Mouse (Mus musculus) MEL (cell line): ENCODE results near the gene Ror1. TPM values are rescaled to one million over a fixed set of nuclear protein-coding genes. Genes with fewer than 3 reads are reported as not detected.

Source experiments
- DNase-seq: peaks from one replicate; pipeline ENCODE4 v3.0.0; 2011; ENCODE audit warnings: low read depth, low spot score
- H3K27ac ChIP-seq: 2 replicates; pipeline ENCODE4 v1.5.1; 2012; ENCODE audit warnings: low read depth, mild to moderate bottlenecking, control low read depth, low read length, moderate library complexity; ENCODE audit not compliant: control insufficient read depth
- H3K27me3 ChIP-seq, 2 experiments: fragments of 150-350 bp in 1 of 2; sonication (generic) in 1 of 2; 2 replicates each; pipeline ENCODE4 v1.6.1; 2012; ENCODE audit warnings: low read length in 2 of 2, mild to moderate bottlenecking in 2 of 2, improper control_type of control experiment in 1 of 2, moderate library complexity in 1 of 2; ENCODE audit not compliant: insufficient read depth in 2 of 2, control insufficient read depth in 1 of 2
- H3K36me3 ChIP-seq, 2 experiments: 2 replicates each; pipeline ENCODE4 v1.6.1; 2012 to 2014; ENCODE audit warnings: low read length in 2 of 2, improper control_type of control experiment in 1 of 2, inconsistent platforms in 1 of 2, mild to moderate bottlenecking in 1 of 2; ENCODE audit not compliant: insufficient read depth in 2 of 2, control insufficient read depth in 1 of 2
- H3K4me1 ChIP-seq, 2 experiments: fragments of 150-350 bp in 1 of 2; sonication (generic) in 1 of 2; 2 replicates each; pipeline ENCODE4 v1.6.1; 2012; ENCODE audit warnings: low read length in 2 of 2, improper control_type of control experiment in 1 of 2, mild to moderate bottlenecking in 1 of 2; ENCODE audit not compliant: insufficient read depth in 2 of 2, control insufficient read depth in 1 of 2
- H3K4me3 ChIP-seq, 2 experiments: fragments of 150-350 bp in 1 of 2; sonication (generic) in 1 of 2; 2 replicates each; pipeline ENCODE4 v1.5.1; 2012; ENCODE audit warnings: low read depth in 2 of 2, low read length in 2 of 2, mild to moderate bottlenecking in 2 of 2, moderate library complexity in 2 of 2, control low read depth in 1 of 2, improper control_type of control experiment in 1 of 2; ENCODE audit not compliant: control insufficient read depth in 1 of 2, insufficient read depth in 1 of 2
- H3K79me2 ChIP-seq: 2 replicates; pipeline ENCODE4 v1.6.1; 2012; ENCODE audit warnings: mild to moderate bottlenecking, low read length, moderate library complexity; ENCODE audit not compliant: control insufficient read depth, poor library complexity, insufficient read depth
- H3K9ac ChIP-seq: 2 replicates; pipeline ENCODE4 v1.6.1; 2012; ENCODE audit warnings: low read depth, mild to moderate bottlenecking, control low read depth, low read length, moderate library complexity; ENCODE audit not compliant: control insufficient read depth, poor library complexity, severe bottlenecking
- H3K9me3 ChIP-seq: fragments of 150-350 bp; sonication (generic); replicated peaks from 2 replicates; pipeline ENCODE4 v1.6.1; 2012; ENCODE audit warnings: mild to moderate bottlenecking, low read length, improper control_type of control experiment, moderate library complexity; ENCODE audit not compliant: insufficient read depth
- BHLHE40 ChIP-seq: IDR thresholded peaks from 2 replicates; pipeline ENCODE4 v1.6.1; 2012; ENCODE audit warnings: low read depth, mild to moderate bottlenecking, inconsistent platforms, low read length, improper control_type of control experiment, borderline replicate concordance
- CHD1 ChIP-seq: IDR thresholded peaks from 2 replicates; pipeline ENCODE4 v1.6.1; 2012; ENCODE audit warnings: low read depth, mild to moderate bottlenecking, inconsistent platforms, low read length, improper control_type of control experiment
- CHD2 ChIP-seq: IDR thresholded peaks from 2 replicates; pipeline ENCODE4 v1.6.1; 2011; ENCODE audit warnings: low read length, improper control_type of control experiment
- CTCF ChIP-seq, 3 experiments: IDR thresholded peaks in 2 of 3; conservative IDR thresholded peaks in 1 of 3; 2 replicates each; pipeline ENCODE4 v1.5.1; 2011 to 2012; ENCODE audit warnings: low read length in 3 of 3, low read depth in 2 of 3, mild to moderate bottlenecking in 2 of 3, improper control_type of control experiment in 1 of 3, inconsistent platforms in 1 of 3, mixed read lengths in 1 of 3, moderate library complexity in 1 of 3; ENCODE audit not compliant: control insufficient read depth in 1 of 3, insufficient read depth in 1 of 3, poor library complexity in 1 of 3, severe bottlenecking in 1 of 3
- E2F4 ChIP-seq: IDR thresholded peaks from 2 replicates; pipeline ENCODE4 v1.6.1; 2011; ENCODE audit warnings: low read depth, low read length, improper control_type of control experiment, borderline replicate concordance
- ELF1 ChIP-seq: IDR thresholded peaks from 2 replicates; pipeline ENCODE4 v1.6.1; 2014; ENCODE audit warnings: low read depth, mild to moderate bottlenecking, inconsistent platforms, low read length, improper control_type of control experiment, moderate library complexity
- ETS1 ChIP-seq: IDR thresholded peaks from 2 replicates; pipeline ENCODE4 v1.6.1; 2012; ENCODE audit warnings: low read depth, mild to moderate bottlenecking, inconsistent platforms, low read length, improper control_type of control experiment, moderate library complexity
- GABPA ChIP-seq: IDR thresholded peaks from 2 replicates; pipeline ENCODE4 v1.6.1; 2012; ENCODE audit warnings: low read depth, mild to moderate bottlenecking, inconsistent platforms, low read length, improper control_type of control experiment, moderate library complexity
- HCFC1 ChIP-seq: IDR thresholded peaks from 2 replicates; pipeline ENCODE4 v1.6.1; 2012; ENCODE audit warnings: low read depth, mild to moderate bottlenecking, inconsistent platforms, low read length, improper control_type of control experiment, moderate library complexity
- JUND ChIP-seq: IDR thresholded peaks from 2 replicates; pipeline ENCODE4 v1.6.1; 2011; ENCODE audit warnings: low read depth, mild to moderate bottlenecking, improper control_type of control experiment, low read length
- MAFK ChIP-seq: IDR thresholded peaks from 2 replicates; pipeline ENCODE4 v1.6.1; 2011; ENCODE audit warnings: low read depth, mild to moderate bottlenecking, low read length, improper control_type of control experiment, borderline replicate concordance
- MAX ChIP-seq: IDR thresholded peaks from 2 replicates; pipeline ENCODE4 v1.6.1; 2011; ENCODE audit warnings: low read length, improper control_type of control experiment
- MAZ ChIP-seq: IDR thresholded peaks from 2 replicates; pipeline ENCODE4 v1.6.1; 2012; ENCODE audit warnings: low read depth, mild to moderate bottlenecking, inconsistent platforms, low read length, improper control_type of control experiment
- MYB ChIP-seq: IDR thresholded peaks from 2 replicates; pipeline ENCODE4 v1.6.1; 2011; ENCODE audit warnings: mild to moderate bottlenecking, low read depth, low read length, improper control_type of control experiment
- NELFE ChIP-seq: IDR thresholded peaks from 2 replicates; pipeline ENCODE4 v1.6.1; 2011; ENCODE audit warnings: low read depth, low read length, improper control_type of control experiment
- NRF1 ChIP-seq: IDR thresholded peaks from 2 replicates; pipeline ENCODE4 v1.6.1; 2014; ENCODE audit warnings: low read depth, mild to moderate bottlenecking, inconsistent platforms, low read length, improper control_type of control experiment, moderate library complexity; ENCODE audit not compliant: poor library complexity, insufficient read depth, severe bottlenecking
- POLR2AphosphoS2 ChIP-seq: IDR thresholded peaks from 2 replicates; pipeline ENCODE4 v1.6.1; 2011; ENCODE audit warnings: low read length, improper control_type of control experiment
- TAL1 ChIP-seq: IDR thresholded peaks from 2 replicates; pipeline ENCODE4 v1.6.1; 2012; ENCODE audit warnings: mild to moderate bottlenecking, inconsistent platforms, low read length, moderate library complexity, mixed read lengths
- ZC3H11A ChIP-seq: IDR thresholded peaks from 2 replicates; pipeline ENCODE4 v1.6.1; 2012; ENCODE audit warnings: low read depth, mild to moderate bottlenecking, inconsistent platforms, low read length, improper control_type of control experiment
- ZKSCAN1 ChIP-seq: IDR thresholded peaks from 2 replicates; pipeline ENCODE4 v1.6.1; 2012; ENCODE audit warnings: low read depth, mild to moderate bottlenecking, inconsistent platforms, low read length, improper control_type of control experiment, moderate library complexity
- polyA plus RNA-seq, 2 experiments: library from polyadenylated mRNA; stranded (reverse) in 1 of 2; unstranded in 1 of 2; fragments of >175 nt in 1 of 2; fragments of >200 nt in 1 of 2; gene quantifications; 2 replicates each; pipeline versions ENCODE4 v1.2.1 to v1.2.4; 2012; ENCODE audit warnings: low replicate concordance in 2 of 2, low read depth in 1 of 2; ENCODE audit not compliant: insufficient read length in 2 of 2, insufficient read depth in 1 of 2, missing spikeins in 1 of 2
- total RNA-seq: library from RNA; depleted of rRNA; stranded (reverse); fragments of 300-350 nt; gene quantifications from 2 replicates; pipeline ENCODE4 v1.2.3, GENCODE M21; 2012

Gene Ror1
- total and polyA plus RNA-seq, 3 experiments: not detected

GRCm38 (mm10) chr4:100104241-100104640, 8.7 kb downstream of the Ror1 start:
- no peak for TF ChIP-seq MAX
- no peak for TF ChIP-seq MAFK
- no peak for TF ChIP-seq BHLHE40
- TF ChIP-seq ETS1: no peak
- no peak for TF ChIP-seq MYB
- TF ChIP-seq JUND: no peak
- no peak for TF ChIP-seq HCFC1
- no peak overlapping the region for H3K9ac ChIP-seq

GRCm38 (mm10) chr4:100107593-100107992, 12.0 kb downstream of the Ror1 start:
- H3K9me3 ChIP-seq: no peaks in the 10 kb centered on the region
- DNase-seq: no peak
- no peaks in the 10 kb centered on the region for H3K79me2 ChIP-seq
- H3K27me3 ChIP-seq: no peaks in the 10 kb centered on the region
- no peaks in the 10 kb centered on the region for H3K36me3 ChIP-seq
- no peak overlapping the region for H3K4me3 ChIP-seq
- H3K4me1 ChIP-seq: no peaks in the 10 kb centered on the region
- no peak overlapping the region for H3K9ac ChIP-seq
- H3K27ac ChIP-seq: no peak overlapping the region
- TF ChIP-seq JUND (no peak), E2F4 (no peak), ELF1 (no peak), NRF1 (no peak), MAX (no peak), CHD2 (no peak), POLR2AphosphoS2 (no peak), MYB (no peak), HCFC1 (no peak), NELFE (no peak), ZKSCAN1 (no peak), TAL1 (no peak), CTCF (IDR thresholded peaks at IDR 0.05 in 2 of 3, conservative IDR thresholded peaks at IDR 0.05 in 1 of 3; ENCODE audit: control insufficient read depth in 1 of 3, insufficient read depth in 1 of 3, low read depth in 2 of 3, low read length in 3 of 3, poor library complexity in 1 of 3, severe bottlenecking in 1 of 3) (no peak)

More at GRCm38 (mm10) chr4:100104241-100104640, 8.7 kb downstream of the Ror1 start:
- no peaks in the 10 kb centered on the region for H3K36me3 ChIP-seq
- H3K79me2 ChIP-seq: no peaks in the 10 kb centered on the region
- no peaks in the 10 kb centered on the region for H3K27me3 ChIP-seq
- H3K4me3 ChIP-seq: no peak overlapping the region
- no peak overlapping the region for H3K27ac ChIP-seq
- H3K9me3 ChIP-seq: no peaks in the 10 kb centered on the region
- no peak for DNase-seq
- no peaks in the 10 kb centered on the region for H3K4me1 ChIP-seq

- no peaks in the 10 kb centered on the region for H3K4me1 ChIP-seq
- H3K9me3 ChIP-seq: no peaks in the 10 kb centered on the region
- no peaks in the 10 kb centered on the region for H3K27me3 ChIP-seq
- H3K36me3 ChIP-seq: no peaks in the 10 kb centered on the region
- no peak overlapping the region for H3K9ac ChIP-seq
- no peak overlapping the region for H3K4me3 ChIP-seq
- no peaks in the 10 kb centered on the region for H3K79me2 ChIP-seq
- no peak for DNase-seq
- no peak overlapping the region for H3K27ac ChIP-seq
- TF ChIP-seq ZC3H11A (no peak), GABPA (no peak), CHD1 (no peak), MYB (no peak), MAZ (no peak)
- TF ChIP-seq, all 39 proteins: peak for 0
These were observed 13.0 kb downstream of the Ror1 start for GRCm38 (mm10) chr4:100108551-100108950.
